Mouse (Mus musculus) cerebellum, adult (tissue): ENCODE data around the gene Ahnak.
"Not testable (repeated sequence)": the region's sequence is repeated elsewhere in the genome, so short reads cannot be mapped to it uniquely, and the experiment has no call there.

Source experiments
- ATAC-seq: cut with Nextera tagmentation; 2 replicates; pipeline ENCODE4 v1.9.2; 2017; ENCODE audit warnings: mild to moderate bottlenecking, moderate library complexity, mixed read lengths; ENCODE audit not compliant: insufficient number of reproducible peaks, low FRiP score, low TSS enrichment

Gene Ahnak

GRCm38 (mm10) chr19:8992769-8993624 is 3.9 kb downstream of the Ahnak start:
- ATAC-seq, result no peak

GRCm38 (mm10) chr19:8993625-8993912 is 4.5 kb downstream of the Ahnak start:
- no peak for ATAC-seq

- ATAC-seq, result no peak
Observed at GRCm38 (mm10) chr19:8994813-8995607, 5.9 kb downstream of the Ahnak start.

- ATAC-seq, result no peak
Observed at GRCm38 (mm10) chr19:8996601-8997000, 7.5 kb downstream of the Ahnak start.

- ATAC-seq, result no peak
Observed at GRCm38 (mm10) chr19:8997546-8997945, 8.5 kb downstream of the Ahnak start.

GRCm38 (mm10) chr19:8998546-8998945 is 9.5 kb downstream of the Ahnak start:
- no peak for ATAC-seq

GRCm38 (mm10) chr19:8999223-8999622 is 10.1 kb downstream of the Ahnak start:
- ATAC-seq, result no peak

- not testable (repeated sequence) for ATAC-seq
Observed at GRCm38 (mm10) chr19:9006915-9007314, 17.8 kb downstream of the Ahnak start.

GRCm38 (mm10) chr19:9019298-9019697 is 30.2 kb downstream of the Ahnak start:
- ATAC-seq, result no peak

- no peak for ATAC-seq
Observed at GRCm38 (mm10) chr19:9023021-9023778, 34.1 kb downstream of the Ahnak start.

- no peak for ATAC-seq
Observed at GRCm38 (mm10) chr19:9025562-9026257, 36.6 kb downstream of the Ahnak start.

- no peak for ATAC-seq
Observed at GRCm38 (mm10) chr19:9026634-9027033, 37.5 kb downstream of the Ahnak start.

GRCm38 (mm10) chr19:9027795-9028194 is 38.7 kb downstream of the Ahnak start:
- ATAC-seq, result no peak

GRCm38 (mm10) chr19:9028375-9028774 is 39.3 kb downstream of the Ahnak start:
- no peak for ATAC-seq

GRCm38 (mm10) chr19:9029640-9030262 is 40.7 kb downstream of the Ahnak start:
- ATAC-seq, result no peak

GRCm38 (mm10) chr19:9032502-9033129 is 43.5 kb downstream of the Ahnak start:
- ATAC-seq, result no peak

- no peak for ATAC-seq
Observed at GRCm38 (mm10) chr19:9033412-9034340, 44.6 kb downstream of the Ahnak start.

GRCm38 (mm10) chr19:9034480-9034879 is 45.4 kb downstream of the Ahnak start:
- ATAC-seq, result no peak
